Mouse (Mus musculus): ENCODE results near the gene Saysd1.

- TF ChIP-seq CTCF (IDR thresholded peaks at IDR 0.05; ENCODE audit: control insufficient read depth, insufficient read depth, insufficient replicate concordance, low read depth, low read length) (no peak), POLR2A (IDR thresholded peaks at IDR 0.05; ENCODE audit: control insufficient read depth, low read depth, low read length) (no peak)
Observed at GRCm38 (mm10) chr14:20165413-20165812, 27.1 kb upstream of the Saysd1 start.

Data from testis, adult 2 months (tissue).